Mouse (Mus musculus) ES-Bruce4 (cell line): Measurements from ENCODE around the gene Lgals12. TPM values are rescaled to one million over a fixed set of nuclear protein-coding genes. Genes with fewer than 3 reads are reported as not detected.

Source experiments
- H3K27ac ChIP-seq: 2 replicates; pipeline ENCODE4 v1.5.1; 2012; ENCODE audit warnings: low read length, inconsistent platforms; ENCODE audit not compliant: insufficient read depth
- H3K27me3 ChIP-seq: 2 replicates; pipeline ENCODE4 v1.6.1; 2012; ENCODE audit warnings: mild to moderate bottlenecking, low read length, inconsistent platforms; ENCODE audit not compliant: control insufficient read depth, poor library complexity, insufficient read depth, severe bottlenecking
- H3K36me3 ChIP-seq: 2 replicates; pipeline ENCODE4 v1.6.1; 2012; ENCODE audit warnings: inconsistent platforms, mild to moderate bottlenecking, low read length, moderate library complexity; ENCODE audit not compliant: control insufficient read depth, poor library complexity, insufficient read depth, severe bottlenecking
- H3K4me1 ChIP-seq: one replicate; pipeline ENCODE4 v1.8.1; 2011; ENCODE audit warnings: low read length; ENCODE audit not compliant: control insufficient read depth, insufficient read depth
- H3K4me3 ChIP-seq: 2 replicates; pipeline ENCODE4 v1.5.1; 2011; ENCODE audit warnings: low read depth, mild to moderate bottlenecking, low read length
- H3K9ac ChIP-seq: 2 replicates; pipeline ENCODE4 v1.6.1; 2012; ENCODE audit warnings: low read depth, mild to moderate bottlenecking, inconsistent platforms; ENCODE audit not compliant: poor library complexity, severe bottlenecking
- H3K9me3 ChIP-seq: replicated peaks from 2 replicates; pipeline ENCODE4 v1.6.1; 2012; ENCODE audit warnings: mild to moderate bottlenecking, low read length, inconsistent platforms; ENCODE audit not compliant: control insufficient read depth, poor library complexity, insufficient read depth, severe bottlenecking
- CTCF ChIP-seq: IDR thresholded peaks from one replicate; pipeline ENCODE4 v1.8.1; 2011; ENCODE audit warnings: low read depth, low read length
- EP300 ChIP-seq: IDR thresholded peaks from 2 replicates; pipeline ENCODE4 v1.6.1; 2011; ENCODE audit warnings: low read depth, low read length; ENCODE audit not compliant: insufficient read depth
- POLR2A ChIP-seq: IDR thresholded peaks from one replicate; pipeline ENCODE4 v1.8.1; 2011; ENCODE audit warnings: low read length; ENCODE audit not compliant: insufficient read depth
- polyA plus RNA-seq: library from polyadenylated mRNA; stranded (reverse); fragments of >200 nt; gene quantifications from 2 replicates; pipeline ENCODE4 v1.2.4, GENCODE M21; 2011; ENCODE audit warnings: low read depth; ENCODE audit not compliant: missing spikeins, insufficient read depth, insufficient read length

The Lgals12 gene
- polyA plus RNA-seq, 1 experiment: 0.46 TPM

DNA sequence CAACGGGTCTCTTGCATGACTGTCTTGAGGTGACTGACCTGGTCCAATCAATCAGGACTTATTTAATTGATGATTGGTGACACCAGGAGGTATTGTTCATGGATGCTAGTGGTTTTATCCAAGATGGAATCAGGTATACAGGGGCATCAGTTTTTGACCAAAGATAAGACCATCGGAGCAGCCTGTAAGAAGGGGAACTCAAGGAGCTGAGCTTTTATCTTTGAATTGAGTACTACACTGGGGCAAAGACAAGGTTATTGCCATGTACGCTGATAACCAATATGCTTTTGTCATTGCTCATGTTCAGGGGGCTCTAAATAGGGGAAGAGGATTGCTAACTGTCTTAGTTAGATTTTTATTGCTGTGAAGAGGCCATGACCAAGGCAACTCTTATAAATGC is 58.1 kb downstream of the Lgals12 start:
- Histone ChIP-seq H3K9me3 (no peaks in the 10 kb centered on the region), H3K36me3 (no peaks in the 10 kb centered on the region), H3K27ac (no peak overlapping the region), H3K27me3 (no peaks in the 10 kb centered on the region), H3K4me1 (no peaks in the 10 kb centered on the region), H3K4me3 (no peak overlapping the region), H3K9ac (no peak overlapping the region)
- no peak for TF ChIP-seq CTCF
- no peak for TF ChIP-seq POLR2A
- TF ChIP-seq EP300: no peak

Other genes starting within 250 kb of the Lgals12 start
- gene Spindoc, start 224.2 kb downstream of the Lgals12 start, polyA plus RNA-seq: 43.8 and 56.3 TPM in 2 replicates
- 6.2 and 7.5 TPM in 2 replicates for gene 2700081O15Rik, start 189.6 kb downstream of the Lgals12 start, polyA plus RNA-seq
- 162 and 178 TPM in 2 replicates for gene Rtn3, start 123.9 kb downstream of the Lgals12 start, polyA plus RNA-seq
- gene Atl3, start 113.2 kb downstream of the Lgals12 start, polyA plus RNA-seq: 51.3 and 53.5 TPM in 2 replicates
- gene Pla2g16, start 49.7 kb downstream of the Lgals12 start, polyA plus RNA-seq: 10.5 and 10.7 TPM in 2 replicates
- not detected in 2 replicates for gene Hrasls5, start 5.3 kb upstream of the Lgals12 start, polyA plus RNA-seq
- not detected in 2 replicates for gene Slc22a19, start 104.1 kb upstream of the Lgals12 start, polyA plus RNA-seq
- gene Slc22a26, start 195.5 kb upstream of the Lgals12 start, polyA plus RNA-seq: not detected in 2 replicates